Mouse (Mus musculus): Measurements from ENCODE around the gene B9d1.

Gene B9d1

GRCm38 (mm10) chr11:61545586-61545985 is 40.6 kb downstream of the B9d1 start:
- no peak for DNase-seq

- DNase-seq: no peak
Measured at GRCm38 (mm10) chr11:61546452-61546851, 41.5 kb downstream of the B9d1 start.

DNA sequence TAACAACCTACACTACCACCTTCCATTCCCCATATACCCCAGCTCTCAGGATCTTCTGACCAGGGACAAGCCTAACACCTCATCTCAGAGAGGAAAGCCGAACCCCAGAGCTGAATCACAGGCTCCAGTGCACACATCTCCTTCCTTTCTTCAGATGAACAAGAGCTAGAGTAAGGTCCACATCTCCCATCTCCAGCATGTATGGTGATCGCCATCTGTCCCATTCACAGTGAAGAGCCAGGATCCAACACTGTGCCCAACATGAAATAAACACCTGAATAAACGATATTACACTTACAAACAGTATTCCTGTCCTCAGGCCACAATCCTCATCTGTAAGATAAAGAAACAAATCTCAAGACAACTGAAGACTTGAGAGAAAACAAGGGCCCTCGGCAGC is 42.8 kb downstream of the B9d1 start:
- DNase-seq: no peak

GRCm38 (mm10) chr11:61550631-61551030 is 45.7 kb downstream of the B9d1 start:
- DNase-seq: no peak

- no peak for DNase-seq
Measured at GRCm38 (mm10) chr11:61553015-61553754, 48.2 kb downstream of the B9d1 start.

DNA sequence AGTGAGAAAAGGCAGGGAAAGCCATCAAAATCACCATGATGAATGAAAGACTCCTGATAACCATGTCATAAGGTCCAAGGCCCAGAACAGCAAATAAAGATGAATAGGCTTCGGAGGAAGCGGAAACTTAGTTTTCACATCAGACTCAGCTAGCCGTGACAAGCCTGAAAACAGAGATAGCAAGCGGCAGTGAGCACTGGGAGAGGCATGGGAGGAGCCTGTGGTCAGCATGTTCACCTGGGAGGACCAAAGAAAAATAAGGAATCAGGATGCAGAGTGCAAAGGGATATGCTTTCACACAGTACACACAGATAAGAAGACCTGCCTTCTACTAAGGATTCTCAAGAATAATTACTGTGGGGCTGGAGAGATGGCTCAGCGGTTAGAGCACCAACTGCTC is 54.6 kb downstream of the B9d1 start:
- no peak for DNase-seq

DNA sequence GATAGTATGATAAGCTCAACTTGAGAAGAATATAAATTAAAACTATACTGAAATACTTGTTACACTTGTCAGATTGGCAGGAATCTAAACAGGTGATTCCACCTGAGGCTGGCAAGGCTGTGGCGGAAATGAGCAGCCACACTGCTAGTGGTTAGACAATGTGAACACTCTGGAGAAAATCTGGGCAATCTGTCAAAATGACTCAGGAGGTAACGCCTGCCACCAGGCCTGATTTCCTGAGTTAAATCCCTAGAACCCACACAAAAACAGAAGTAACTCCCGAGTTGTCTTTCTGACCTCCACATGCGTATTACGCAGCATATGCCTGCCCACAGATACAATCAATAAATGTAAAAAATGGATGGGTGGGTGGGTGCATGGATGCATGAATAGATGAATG is 57.5 kb downstream of the B9d1 start:
- DNase-seq: no peak

Measured in embryo, embryonic 11 days (tissue).